Mouse (Mus musculus) gastrocnemius, adult 8-10 months (tissue): ENCODE results near the gene Col13a1. TPM values are rescaled to one million over a fixed set of nuclear protein-coding genes. Genes with fewer than 3 reads are reported as not detected.

Experiments
- DNase-seq, 2 experiments: peaks; one replicate each; pipeline ENCODE4 v3.0.0; 2022; ENCODE audit warnings: low spot score in 2 of 2
- total RNA-seq, 4 experiments: library from RNA; stranded (reverse); gene quantifications; 2 replicates each; pipeline ENCODE4 v1.2.4; 2022

Col13a1 gene
- total RNA-seq, 4 experiments from 2014 or later: 0.59 to 1.1 (median 0.75) TPM

DNA sequence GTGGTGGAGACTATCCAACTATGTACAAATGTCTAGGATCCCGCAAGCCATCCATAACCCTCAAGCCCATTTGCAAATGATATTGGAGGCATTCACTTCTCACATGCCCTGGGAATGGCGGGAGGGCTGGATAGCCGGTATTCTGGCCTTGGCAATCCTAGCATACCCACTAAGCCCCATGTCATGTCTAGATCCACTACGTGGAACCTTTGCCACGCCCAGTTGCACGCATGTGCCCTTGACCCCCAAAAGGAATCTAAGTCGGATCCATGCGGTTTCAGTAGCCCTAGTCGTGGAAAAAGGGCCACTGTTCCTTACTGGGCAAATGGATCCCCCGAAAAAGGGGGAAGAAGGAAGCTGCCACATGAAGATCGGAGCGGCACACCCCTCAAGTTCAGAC is 147.7 kb downstream of the Col13a1 start:
- DNase-seq: no peak

GRCm38 (mm10) chr10:61830817-61831216 is 148.1 kb downstream of the Col13a1 start:
- DNase-seq: no peak

DNA sequence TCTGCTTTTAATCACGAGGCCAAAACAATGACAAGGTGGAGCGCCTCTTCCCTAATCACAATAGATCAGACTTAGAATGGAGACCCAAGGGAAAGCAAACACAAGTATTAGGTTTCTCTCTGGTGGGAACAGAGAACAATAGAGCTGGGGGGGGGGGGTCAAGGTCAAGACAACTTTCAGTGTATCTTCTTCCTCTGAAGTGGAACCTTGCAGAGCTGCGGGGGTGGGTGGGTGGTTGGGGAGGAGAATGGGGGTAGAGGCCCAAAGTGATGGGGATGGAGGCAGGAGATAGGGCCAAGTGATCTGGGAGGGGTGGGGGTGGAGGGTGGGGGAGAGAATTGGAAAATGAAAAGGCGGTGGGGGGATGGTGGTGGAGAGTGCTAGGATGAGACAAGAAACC is 149.9 kb downstream of the Col13a1 start:
- DNase-seq: no peak

- no peak for DNase-seq
Measured at GRCm38 (mm10) chr10:61827950-61828936, 150.7 kb downstream of the Col13a1 start.

DNA sequence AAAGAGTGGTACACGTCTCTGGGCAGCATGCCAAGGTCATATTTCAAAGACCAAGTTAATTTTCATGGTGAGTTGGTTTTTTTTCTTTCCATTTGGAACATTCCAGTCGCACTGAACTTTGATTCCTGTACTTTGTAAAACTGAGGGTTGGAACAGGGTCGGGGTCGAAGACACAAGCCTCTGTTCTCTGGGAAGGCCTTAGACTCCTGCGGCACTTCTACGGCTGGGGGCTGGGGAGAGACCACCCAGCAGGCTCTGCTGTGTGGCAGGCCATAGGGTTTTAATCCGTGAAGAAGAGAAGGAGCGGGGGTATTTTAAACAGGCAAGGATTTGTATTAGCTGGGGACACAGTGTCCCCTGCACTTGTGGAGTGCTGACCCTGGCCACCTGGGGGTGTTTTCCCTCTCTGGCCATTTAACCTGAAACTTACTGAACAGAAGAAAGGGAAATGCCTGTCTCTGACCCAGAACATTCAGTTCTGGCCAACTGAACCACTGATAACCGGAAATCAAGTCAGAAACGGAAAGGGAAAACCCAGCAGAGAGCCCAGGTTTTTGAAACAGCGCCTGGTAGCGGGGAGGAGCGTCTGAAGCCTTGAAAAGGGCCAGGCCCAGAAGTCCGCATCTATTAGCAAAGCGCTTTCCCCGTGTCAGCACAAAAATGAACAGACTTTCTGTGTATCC is 152.0 kb downstream of the Col13a1 start:
- no peak for DNase-seq

DNA sequence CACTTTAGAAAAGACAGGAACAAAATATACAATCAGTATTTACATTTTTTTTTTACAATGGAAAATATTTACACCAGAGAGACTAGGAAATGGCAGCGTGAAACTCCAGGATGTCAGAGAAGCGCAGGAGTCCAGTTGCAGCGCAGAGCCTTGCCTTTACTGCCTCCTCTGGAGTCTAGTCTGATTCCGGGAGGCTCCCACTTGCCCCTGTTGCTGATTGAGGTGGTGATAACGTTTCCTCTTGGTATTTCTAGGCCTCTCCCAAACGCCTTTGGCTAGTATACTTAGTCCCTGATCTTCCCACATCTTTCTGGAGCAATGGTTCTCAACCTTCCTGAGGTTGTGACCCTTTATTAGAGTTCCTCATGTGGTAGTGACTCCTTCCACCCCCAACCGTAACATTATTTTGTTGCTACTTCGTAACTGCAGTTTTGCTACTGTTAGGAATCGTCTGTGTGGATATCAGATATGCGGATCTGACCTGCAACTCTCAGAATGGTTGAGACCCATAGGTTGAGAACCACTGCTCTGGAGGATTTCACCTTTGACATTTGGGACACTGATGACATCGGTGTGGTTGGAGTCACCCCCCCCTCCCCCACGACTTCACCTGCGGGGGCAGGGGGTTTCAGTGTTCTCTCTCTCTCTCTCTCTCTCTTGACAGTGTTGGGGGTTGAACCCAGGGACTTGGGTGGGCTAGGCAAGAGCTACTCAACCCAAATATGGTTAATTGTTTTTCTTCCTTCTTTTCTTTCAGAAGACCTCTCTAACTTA is 152.7 kb downstream of the Col13a1 start:
- DNase-seq: no peak

- no peak for DNase-seq
Measured at GRCm38 (mm10) chr10:61825536-61825935, 153.4 kb downstream of the Col13a1 start.

GRCm38 (mm10) chr10:61823731-61824115 is 155.2 kb downstream of the Col13a1 start:
- no peak for DNase-seq

DNA sequence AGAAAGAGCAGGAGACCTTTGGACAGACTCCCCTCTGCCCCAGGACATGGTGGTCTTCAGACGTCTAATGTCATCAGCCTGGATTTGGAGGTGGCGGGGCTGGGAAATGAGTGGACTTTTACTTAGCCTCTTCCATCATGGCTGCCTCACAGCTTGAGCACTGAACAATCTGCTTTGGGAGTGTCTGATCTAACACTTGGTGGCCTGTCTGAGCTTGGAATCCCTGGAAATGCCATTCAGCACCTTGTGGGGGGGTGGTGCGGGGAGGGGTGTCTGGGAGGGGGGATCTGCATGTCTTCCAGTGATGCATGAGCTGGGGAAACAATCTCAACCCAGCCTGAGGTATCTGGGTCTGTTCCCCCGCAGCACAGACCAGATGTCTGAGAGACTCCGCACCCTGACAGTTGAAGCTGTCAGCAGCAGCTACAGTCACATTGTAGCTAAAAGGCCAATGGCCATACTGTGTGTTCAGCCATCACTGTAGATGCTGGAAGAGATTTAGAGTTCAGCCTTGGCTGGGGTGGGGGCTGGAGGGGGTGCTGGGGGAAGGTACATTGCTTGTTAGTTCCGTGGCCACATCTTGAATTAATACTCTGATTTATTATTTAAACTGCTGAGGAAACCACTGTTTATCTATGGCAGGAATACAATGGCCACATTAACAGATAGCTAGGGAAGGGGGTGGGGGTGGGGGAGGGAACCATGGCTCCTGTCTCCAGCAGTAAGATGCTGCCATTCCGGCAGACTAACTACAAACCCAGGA is 155.8 kb downstream of the Col13a1 start:
- DNase-seq: no peak

DNA sequence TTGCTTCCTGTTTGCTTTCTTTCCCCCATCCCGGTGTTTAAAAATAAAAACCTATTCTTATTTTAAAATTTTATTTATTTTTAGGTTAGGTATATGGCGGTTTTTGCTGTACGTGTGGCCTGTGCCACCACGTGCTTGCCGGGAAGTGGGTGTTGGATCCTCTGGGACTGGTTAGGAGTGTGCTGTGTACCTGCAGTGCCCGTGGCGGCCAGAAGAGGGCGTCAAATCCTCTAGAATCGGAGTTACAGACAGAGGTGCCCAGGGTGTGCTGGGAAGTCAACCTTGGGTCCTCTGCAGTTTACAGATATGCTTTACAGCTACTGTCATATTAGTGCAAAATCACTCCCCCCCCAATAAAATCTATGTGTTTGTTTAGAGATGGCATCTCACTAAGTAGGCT is 158.9 kb downstream of the Col13a1 start:
- no peak for DNase-seq

- no peak for DNase-seq
Measured at GRCm38 (mm10) chr10:61811987-61812386, 166.9 kb downstream of the Col13a1 start.

DNA sequence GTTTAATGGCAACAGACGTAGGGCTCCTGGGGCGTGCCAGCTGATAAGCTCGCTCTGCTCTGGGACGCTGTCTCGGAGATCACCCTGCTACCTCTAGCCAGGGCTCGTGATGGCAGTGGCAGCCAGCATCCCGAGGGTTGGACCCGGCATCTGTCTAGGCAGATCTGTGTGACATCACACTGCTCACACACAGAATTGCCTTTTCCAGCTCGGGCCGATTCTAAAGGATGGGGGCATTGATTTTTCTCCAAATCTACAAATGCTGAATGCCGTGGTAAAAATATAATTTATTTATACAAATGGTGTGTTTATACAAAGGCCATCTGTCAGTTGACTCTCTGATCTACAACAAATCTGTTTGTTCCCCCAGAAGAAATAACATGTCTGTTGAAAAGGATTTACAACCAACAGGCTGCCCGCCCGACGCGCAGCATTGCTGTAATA is 180.8 kb downstream of the Col13a1 start:
- no peak for DNase-seq

DNA sequence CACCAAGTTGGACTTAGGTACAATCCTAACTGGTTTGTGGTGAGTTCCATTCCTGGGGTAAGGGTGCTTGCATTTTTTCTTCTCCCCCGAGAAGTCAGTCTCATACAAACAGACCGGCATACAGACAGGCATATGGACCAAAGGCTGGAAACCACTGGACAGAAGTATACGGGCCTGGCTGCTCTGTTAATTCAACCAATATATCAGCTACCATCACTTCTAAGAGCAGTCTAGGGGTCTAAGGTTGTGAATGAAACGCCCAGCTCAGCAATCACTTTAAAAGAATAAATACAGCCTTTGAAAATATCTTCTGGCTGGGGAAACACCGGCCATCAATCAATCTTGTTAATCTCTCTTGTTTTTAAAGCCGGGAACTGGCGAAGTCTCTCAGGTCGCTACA is 183.4 kb downstream of the Col13a1 start:
- no peak for DNase-seq

- no peak for DNase-seq
Measured at GRCm38 (mm10) chr10:61794971-61795370, 183.9 kb downstream of the Col13a1 start.

- no peak for DNase-seq
Measured at GRCm38 (mm10) chr10:61793015-61793414, 185.9 kb downstream of the Col13a1 start.

DNA sequence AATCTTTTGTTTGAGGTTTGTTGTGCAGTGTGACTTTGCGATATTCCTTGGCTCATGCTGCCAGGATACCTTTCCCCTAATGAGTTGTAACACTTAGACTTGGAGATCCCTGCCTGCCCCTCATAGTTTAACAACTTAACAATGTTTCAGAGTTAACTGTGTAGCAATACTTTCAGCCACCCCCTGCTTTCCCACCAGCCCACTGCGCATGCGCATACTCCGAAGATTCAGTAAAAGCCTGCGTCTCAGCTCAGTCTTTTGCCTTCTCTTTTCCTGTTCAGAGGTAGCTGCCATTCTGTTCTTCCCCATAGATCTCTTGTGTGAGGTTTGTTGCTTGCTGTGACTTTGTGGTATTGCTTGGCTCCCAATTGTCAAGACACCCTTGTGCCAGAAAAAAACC is 190.4 kb downstream of the Col13a1 start:
- DNase-seq: no peak

Other genes with a start within 250 kb of the Col13a1 start
- under 1 TPM; 0.36 to 0.72 (median 0.55) TPM for gene H2afy2, start 195.0 kb downstream of the Col13a1 start, total RNA-seq
- gene Neurog3, start 154.0 kb upstream of the Col13a1 start, total RNA-seq: not detected
- gene Fam241b, start 164.8 kb upstream of the Col13a1 start, total RNA-seq: 1 to 10 TPM; 1.7 to 3.0 (median 2.5) TPM